Mouse (Mus musculus) gonadal fat pad, adult 2 months (tissue): Measurements from ENCODE around the gene Ruvbl1. TPM values are rescaled to one million over a fixed set of nuclear protein-coding genes. Genes with fewer than 3 reads are reported as not detected.

Source experiments
- DNase-seq: peaks from one replicate; pipeline ENCODE4 v3.0.0-alpha.2; 2012; ENCODE audit warnings: low read depth
- polyA plus RNA-seq: library from polyadenylated mRNA; depleted of rRNA; stranded (reverse); fragments of >200 nt; gene quantifications from 2 replicates; pipeline ENCODE4 v1.2.3, GENCODE M21; 2012; rRNA removed

Gene Ruvbl1
- polyA plus RNA-seq, 1 experiment = 23.3 TPM

GRCm38 (mm10) chr6:88544644-88545396 is 79.6 kb downstream of the Ruvbl1 start:
- no peak for DNase-seq

GRCm38 (mm10) chr6:88545397-88545790 is 80.2 kb downstream of the Ruvbl1 start:
- DNase-seq = no peak

Other genes with a start within 250 kb of the Ruvbl1 start
- 7.0 and 7.3 TPM in 2 replicates for gene Dnajb8, start 243.1 kb upstream of the Ruvbl1 start, polyA plus RNA-seq
- gene Eefsec, start 18.9 kb upstream of the Ruvbl1 start, polyA plus RNA-seq = 17.7 and 18.6 TPM in 2 replicates
- gene Sec61a1, start 53.5 kb downstream of the Ruvbl1 start, polyA plus RNA-seq = 321 and 344 TPM in 2 replicates
- 0.60 and 1.0 TPM in 2 replicates for gene Kbtbd12, start 172.5 kb downstream of the Ruvbl1 start, polyA plus RNA-seq